Mouse (Mus musculus): Measurements from ENCODE around the gene Ncan.

DNA sequence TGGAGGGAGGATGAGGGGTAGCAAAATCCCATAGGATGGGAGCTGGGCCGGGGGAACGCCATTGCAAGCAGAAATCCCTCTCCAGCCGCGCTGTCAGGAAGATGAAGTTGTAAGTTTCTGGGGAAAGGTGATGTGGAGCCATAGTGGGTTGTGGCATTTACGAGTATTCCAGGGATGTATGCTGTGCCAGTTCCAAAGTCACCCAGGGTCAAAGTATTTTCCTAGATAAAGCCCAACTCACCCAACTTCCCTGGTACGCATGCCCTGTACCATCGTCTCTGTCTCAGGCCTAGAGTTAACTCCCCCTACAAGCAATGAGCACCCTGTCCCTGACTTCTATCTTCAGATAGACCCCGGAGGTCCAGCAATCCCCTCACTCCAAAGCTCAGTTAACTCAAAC, 47.6 kb downstream of the Ncan start:
- TF ChIP-seq CTCF (IDR thresholded peaks at IDR 0.05; ENCODE audit: extremely low read depth, insufficient read length, insufficient replicate concordance, low read depth, low read length): no peak
- no peak for TF ChIP-seq POLR2A (IDR thresholded peaks at IDR 0.05; ENCODE audit: low read depth, low read length)

Measured in small intestine, adult 2 months (tissue).